Mouse (Mus musculus): ENCODE measurements around the gene Cib1.

GRCm38 (mm10) chr7:80220237-80220797, 12.3 kb downstream of the Cib1 start:
- TF ChIP-seq CTCF (IDR thresholded peaks at IDR 0.05; ENCODE audit: low read depth) (no peak), EP300 (optimal IDR thresholded peaks at IDR 0.05) (no peak)
